Mouse (Mus musculus) 416B (cell line): ENCODE measurements at regions not wholly inside any gene's neighbourhood (a gene's known extent, or its start where the extent isn't known, plus 50 kb on each side); places are given as distances from the start of the nearest gene placed in this dataset.

Source experiments
- DNase-seq: peaks from one replicate; pipeline ENCODE4 v3.0.0; 2011; ENCODE audit warnings: low read depth

- DNase-seq, result peak; percentile 86
These were observed 54.4 kb upstream of the Ubr2 start for GRCm38 (mm10) chr17:47064592-47065306.

- no peak for DNase-seq
These were observed 53.6 kb upstream of the Ubr2 start for GRCm38 (mm10) chr17:47064006-47064405.

- no peak for DNase-seq
These were observed 50.8 kb upstream of the Ubr2 start for GRCm38 (mm10) chr17:47061031-47061620.
